Mouse (Mus musculus) CH12F3 (cell line): ENCODE data around the gene Fabp1.

Experiments used
- in situ Hi-C: fragments of 300-500 bp; cut with MboI; formaldehyde crosslinking; loops from 2 replicates; pipeline ENCODE4 v1.14.3; 2020; ENCODE audit warnings: low sequenced_read_pairs

The Fabp1 gene

GRCm38 (mm10) chr6:71199612-71200011 lies at the start of gene Fabp1:
Fabp1 (plus strand) TSS chr6:71199827.
- in situ Hi-C loops: no loop called here

- in situ Hi-C loops: loop anchor here (10.0 kb wide), 1 partner anchor 654 kb away; no protein-coding TSS in a partner anchor
Measured at GRCm38 (mm10) chr6:71151098-71151497, 48.5 kb upstream of the Fabp1 start.

GRCm38 (mm10) chr6:71153486-71153885 lies 46.1 kb upstream of the Fabp1 start:
- in situ Hi-C loops: loop anchor here (10.0 kb wide), 1 partner anchor 651 kb away; no protein-coding TSS in a partner anchor

GRCm38 (mm10) chr6:71154861-71155260 lies 44.8 kb upstream of the Fabp1 start:
- in situ Hi-C loops: loop anchor here (5.0 to 10.0 kb wide), 2 partner anchors 247 to 650 kb away; no protein-coding TSS in a partner anchor

- in situ Hi-C loops: loop anchor here (5.0 to 10.0 kb wide), 2 partner anchors 246 to 648 kb away; no protein-coding TSS in a partner anchor
Measured at GRCm38 (mm10) chr6:71156674-71157326, 42.8 kb upstream of the Fabp1 start.

GRCm38 (mm10) chr6:71161290-71161689 lies 38.3 kb upstream of the Fabp1 start:
- in situ Hi-C loops: no loop called here

GRCm38 (mm10) chr6:71162269-71162668 lies 37.4 kb upstream of the Fabp1 start:
- in situ Hi-C loops: no loop called here

- in situ Hi-C loops: no loop called here
Measured at GRCm38 (mm10) chr6:71164394-71164793, 35.2 kb upstream of the Fabp1 start.

GRCm38 (mm10) chr6:71166551-71167169 lies 33.0 kb upstream of the Fabp1 start:
- in situ Hi-C loops: no loop called here

- in situ Hi-C loops: no loop called here
Measured at GRCm38 (mm10) chr6:71172812-71173580, 26.6 kb upstream of the Fabp1 start.

GRCm38 (mm10) chr6:71180596-71180995 lies 19.0 kb upstream of the Fabp1 start:
- in situ Hi-C loops: no loop called here

- in situ Hi-C loops: no loop called here
Measured at GRCm38 (mm10) chr6:71184941-71185604, 14.6 kb upstream of the Fabp1 start.

GRCm38 (mm10) chr6:71189578-71189977 lies 10.0 kb upstream of the Fabp1 start:
- in situ Hi-C loops: no loop called here

GRCm38 (mm10) chr6:71190501-71190900 lies 9.1 kb upstream of the Fabp1 start:
- in situ Hi-C loops: no loop called here

GRCm38 (mm10) chr6:71193151-71193740 lies 6.4 kb upstream of the Fabp1 start:
- in situ Hi-C loops: no loop called here

- in situ Hi-C loops: no loop called here
Measured at GRCm38 (mm10) chr6:71196107-71196506, 3.5 kb upstream of the Fabp1 start.

- in situ Hi-C loops: no loop called here
Measured at GRCm38 (mm10) chr6:71197636-71198535, 1.7 kb upstream of the Fabp1 start.

- in situ Hi-C loops: no loop called here
Measured at GRCm38 (mm10) chr6:71201925-71202324, 2.3 kb downstream of the Fabp1 start.

GRCm38 (mm10) chr6:71203674-71204073 lies 4.0 kb downstream of the Fabp1 start:
- in situ Hi-C loops: no loop called here

- in situ Hi-C loops: no loop called here
Measured at GRCm38 (mm10) chr6:71204166-71204565, 4.5 kb downstream of the Fabp1 start.
